16 mouse cellular contexts compared by ENCODE assay signal in genomic region chr8:128493801-128494200, GRCm38 (mm10).
"Had no signal": no experiment of that assay in that cellular context is flagged by ENCODE, and none has a peak within 500 bp of the region (broad histone marks: within the 10 kb centered on the region; RNA-seq: fewer than 3 reads in every experiment).

No protein-coding gene starts in this region.

- H3K27me3 ChIP-seq: neural tube, embryonic 13.5 days; neural tube, embryonic 15.5 days; stomach, embryonic 15.5 days had no signal

- H3K4me2 ChIP-seq: neural tube, embryonic 13.5 days; neural tube, embryonic 15.5 days; stomach, embryonic 15.5 days had no signal

- H3K4me3 ChIP-seq: neural tube, embryonic 13.5 days; neural tube, embryonic 15.5 days; stomach, embryonic 15.5 days had no signal

- H3K27ac ChIP-seq: neural tube, embryonic 13.5 days; neural tube, embryonic 15.5 days; stomach, embryonic 15.5 days; stomach, postnatal 0 days had no signal

- DNase-seq: retina, postnatal 1 day; right cerebral cortex, adult 18-20 months; right cerebral cortex, postnatal 14 days; right cerebral cortex, postnatal 25 days; right cerebral cortex, postnatal 4 days; spleen, adult 18-20 months; thymus, adult 18-20 months; thymus, adult 2 months; thymus, postnatal 14 days; thymus, postnatal 25 days; thymus, postnatal 36 days; thymus, postnatal 4 days had no signal

- H3K9ac ChIP-seq: neural tube, embryonic 13.5 days; neural tube, embryonic 15.5 days; stomach, embryonic 15.5 days had no signal

- H3K9me3 ChIP-seq: neural tube, embryonic 13.5 days; neural tube, embryonic 15.5 days; stomach, embryonic 15.5 days had no signal

- H3K36me3 ChIP-seq: stomach, embryonic 15.5 days had no signal
